Mouse (Mus musculus) heart, postnatal 0 days (tissue): ENCODE results near the gene Tsen54. TPM values are rescaled to one million over a fixed set of nuclear protein-coding genes. Genes with fewer than 3 reads are reported as not detected.

Experiments
- ATAC-seq: fragments of 200-750 bp; cut with Nextera tagmentation; 2 replicates; pipeline ENCODE4 v1.8.0; 2017; ENCODE audit warnings: low read depth, moderate number of reproducible peaks, moderate library complexity; ENCODE audit not compliant: insufficient read depth
- DNase-seq: peaks from one replicate; pipeline ENCODE4 v3.0.0-alpha.2; 2016; ENCODE audit warnings: low spot score
- H3K27ac ChIP-seq: fragments of 300-500 bp; sonication (generic); 2 replicates; pipeline ENCODE4 v1.5.1; 2014; ENCODE audit warnings: low read depth, mild to moderate bottlenecking
- H3K27me3 ChIP-seq: fragments of 300-500 bp; sonication (generic); 2 replicates; pipeline ENCODE4 v1.6.1; 2014; ENCODE audit warnings: low read length, mixed read lengths; ENCODE audit not compliant: control insufficient read depth, insufficient read depth
- H3K36me3 ChIP-seq: fragments of 300-500 bp; sonication (generic); replicated peaks from 2 replicates; pipeline ENCODE4 v1.6.1; 2014; ENCODE audit warnings: low read length, mixed read lengths; ENCODE audit not compliant: control insufficient read depth, insufficient read depth
- H3K4me1 ChIP-seq: fragments of 300-500 bp; sonication (generic); 2 replicates; pipeline ENCODE4 v1.6.1; 2014; ENCODE audit warnings: antibody characterized with exemption; ENCODE audit not compliant: control insufficient read depth, insufficient read depth
- H3K4me2 ChIP-seq: fragments of 300-500 bp; sonication (generic); 2 replicates; pipeline ENCODE4 v1.6.1; 2014; ENCODE audit warnings: low read depth, mild to moderate bottlenecking, low read length, moderate library complexity
- H3K4me3 ChIP-seq: fragments of 300-500 bp; sonication (generic); 2 replicates; pipeline ENCODE4 v1.5.1; 2014; ENCODE audit warnings: low read depth, low read length
- H3K9ac ChIP-seq: fragments of 300-500 bp; sonication (generic); replicated peaks from 2 replicates; pipeline ENCODE4 v1.6.1; 2014; ENCODE audit warnings: low read depth, low read length, mixed read lengths
- H3K9me3 ChIP-seq: fragments of 300-500 bp; sonication (generic); replicated peaks from 2 replicates; pipeline ENCODE4 v1.6.1; 2016; ENCODE audit warnings: low read length; ENCODE audit not compliant: control insufficient read depth
- CTCF ChIP-seq: IDR thresholded peaks from 2 replicates; pipeline ENCODE4 v1.5.1; 2016; ENCODE audit warnings: antibody characterized with exemption, control low read depth, low read depth
- EP300 ChIP-seq: IDR thresholded peaks from 2 replicates; pipeline ENCODE4 v1.6.1; 2016; ENCODE audit warnings: antibody characterized with exemption, low read depth
- WGBS: fragments of 180-500 bp; shearing (Covaris S2); extraction: QIAGEN DNeasy Blood & Tissue Kit; methylation state at CpG from one replicate; pipeline ENCODE4 v1.1.7; 2014; 5-methylcytosine and 5-hydroxymethylcytosine counted together
- polyA plus RNA-seq: library from polyadenylated mRNA; unstranded; fragments of >200 nt; fragmentation: Nextera tagmentation; extraction: Ambion mirVana; gene quantifications from 2 replicates; pipeline ENCODE4 v1.2.1, GENCODE M21; 2015
- total RNA-seq: library from RNA; depleted of rRNA; stranded (reverse); fragments of >200 nt; gene quantifications from 2 replicates; pipeline ENCODE4 v1.2.3, GENCODE M21; 2014; ENCODE audit warnings: low replicate concordance

The Tsen54 gene
- total and polyA plus RNA-seq, 2 experiments from 2014 or later, result 17.7 to 35.5 TPM

DNA sequence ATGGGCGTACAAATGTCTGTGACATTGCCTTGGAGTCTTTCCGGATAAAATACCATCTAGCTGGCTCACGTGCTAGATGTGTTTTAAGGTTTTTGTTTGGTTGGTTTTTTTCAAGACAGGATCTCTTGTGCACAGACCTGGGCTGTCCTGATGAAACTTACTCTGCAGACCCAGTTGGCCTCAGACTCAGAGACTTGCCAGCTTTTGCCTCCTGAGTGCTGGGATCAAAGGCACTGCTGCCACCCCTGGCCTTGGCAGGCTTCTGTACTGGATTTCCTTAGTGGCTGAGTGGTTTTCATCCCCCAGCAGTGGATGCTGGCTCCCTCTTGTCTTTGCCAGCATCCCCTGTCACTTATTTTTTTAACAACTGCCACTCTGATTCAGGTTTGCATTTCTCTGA lies 45.6 kb upstream of the Tsen54 start:
- no peaks in the 10 kb centered on the region for H3K9me3 ChIP-seq
- H3K4me3 ChIP-seq, result no peak overlapping the region
- peak overlapping the region; percentile 91 for H3K27ac ChIP-seq
- 62% methylated on average over 3 of the region's 3 CpGs for WGBS
- peaks cover 31% of the 10 kb centered on the region for H3K4me1 ChIP-seq
- H3K36me3 ChIP-seq, result peaks cover 11% of the 10 kb centered on the region; the same call in 1 of the 2 replicates
- no peak for ATAC-seq
- H3K4me2 ChIP-seq, result no peak overlapping the region
- no peaks in the 10 kb centered on the region for H3K27me3 ChIP-seq
- TF ChIP-seq EP300, result no peak
- no peak for TF ChIP-seq CTCF
- DNase-seq, result peak; percentile 15
- H3K9ac ChIP-seq, result no peak overlapping the region; the same call in 1 of the 2 replicates

GRCm38 (mm10) chr11:115774653-115775052 lies 39.9 kb upstream of the Tsen54 start:
- Histone ChIP-seq H3K4me2 (no peak overlapping the region), H3K27ac (peak overlapping the region; percentile 38; the same call in 1 of the 2 replicates), H3K9me3 (no peaks in the 10 kb centered on the region), H3K27me3 (no peaks in the 10 kb centered on the region), H3K4me3 (no peak overlapping the region), H3K4me1 (peaks cover 41% of the 10 kb centered on the region), H3K36me3 (peaks cover 19% of the 10 kb centered on the region; the same call in 1 of the 2 replicates), H3K9ac (no peak overlapping the region)
- DNase-seq (no peak), ATAC-seq (no peak)
- 49% methylated on average over 4 of the region's 4 CpGs for WGBS
- TF ChIP-seq CTCF (no peak), EP300 (no peak)

DNA sequence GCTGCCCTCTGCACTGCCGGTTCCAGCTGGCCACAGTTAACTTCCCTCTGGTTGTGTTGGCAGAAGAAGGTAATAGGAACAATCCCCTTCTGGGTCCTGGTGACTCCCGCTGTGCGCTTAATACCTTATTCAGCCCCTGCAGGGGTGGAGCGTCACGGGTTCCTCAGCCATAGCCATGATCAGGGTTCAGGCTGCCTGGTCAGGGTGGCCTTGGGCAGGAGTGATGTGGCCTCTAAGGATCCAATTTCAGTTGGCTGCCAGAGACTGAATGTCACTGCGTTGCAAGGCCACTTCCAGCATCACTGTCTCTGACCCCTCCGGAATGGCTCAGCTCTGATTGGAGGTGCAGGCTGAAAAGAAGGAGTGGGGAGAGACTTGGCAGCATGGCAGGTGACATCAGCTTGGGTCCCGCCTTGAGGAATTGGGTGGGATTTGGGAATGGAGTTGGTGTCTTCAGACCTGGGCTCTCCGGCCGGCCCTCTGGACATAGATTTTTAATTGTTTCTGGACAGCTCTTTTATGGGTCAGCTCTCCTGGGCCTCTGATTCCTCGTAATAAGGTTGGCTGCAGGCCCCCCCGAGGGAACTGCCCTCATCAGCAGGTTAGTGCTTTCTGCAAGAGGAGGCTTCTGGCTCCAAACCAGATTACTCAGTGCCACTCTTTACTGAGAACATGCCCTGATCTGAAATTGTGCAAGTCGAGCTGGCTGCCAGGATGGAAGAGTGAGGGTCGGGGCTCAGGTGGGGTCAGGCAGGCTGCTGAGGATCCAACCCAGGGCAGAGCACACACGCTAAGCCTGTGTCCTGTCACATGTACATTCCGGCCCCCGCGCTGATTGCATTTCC lies 38.5 kb upstream of the Tsen54 start:
- H3K4me3 ChIP-seq, result no peak overlapping the region
- H3K4me2 ChIP-seq, result peak overlapping the region; percentile 27
- no peaks in the 10 kb centered on the region for H3K27me3 ChIP-seq
- 33% methylated on average over 18 of the region's 18 CpGs for WGBS
- DNase-seq (peak; percentile 52), ATAC-seq (0 out of 2 replicates have a peak, but pooled peaks have one; percentile 5)
- H3K9ac ChIP-seq, result 0 out of 2 replicates have a peak overlapping the region, but pooled peaks have one; percentile 29
- TF ChIP-seq EP300 (0 out of 2 replicates have a peak, but pooled peaks have one; percentile 19), CTCF (no peak)
- peaks cover 45% of the 10 kb centered on the region for H3K4me1 ChIP-seq
- H3K27ac ChIP-seq, result peak overlapping the region; percentile 80
- no peaks in the 10 kb centered on the region for H3K9me3 ChIP-seq
- H3K36me3 ChIP-seq, result peaks cover 19% of the 10 kb centered on the region; the same call in 1 of the 2 replicates

GRCm38 (mm10) chr11:115776954-115777353 lies 37.6 kb upstream of the Tsen54 start:
- TF ChIP-seq EP300 (no peak), CTCF (no peak)
- Histone ChIP-seq H3K4me1 (peaks cover 45% of the 10 kb centered on the region), H3K4me3 (no peak overlapping the region), H3K27ac (peak overlapping the region; percentile 80; the same call in 1 of the 2 replicates), H3K27me3 (no peaks in the 10 kb centered on the region), H3K9ac (no peak overlapping the region), H3K4me2 (no peak overlapping the region), H3K36me3 (peaks cover 19% of the 10 kb centered on the region; the same call in 1 of the 2 replicates), H3K9me3 (no peaks in the 10 kb centered on the region)
- ATAC-seq, result no peak
- 73% methylated on average over 9 of the region's 9 CpGs for WGBS
- DNase-seq, result no peak

DNA sequence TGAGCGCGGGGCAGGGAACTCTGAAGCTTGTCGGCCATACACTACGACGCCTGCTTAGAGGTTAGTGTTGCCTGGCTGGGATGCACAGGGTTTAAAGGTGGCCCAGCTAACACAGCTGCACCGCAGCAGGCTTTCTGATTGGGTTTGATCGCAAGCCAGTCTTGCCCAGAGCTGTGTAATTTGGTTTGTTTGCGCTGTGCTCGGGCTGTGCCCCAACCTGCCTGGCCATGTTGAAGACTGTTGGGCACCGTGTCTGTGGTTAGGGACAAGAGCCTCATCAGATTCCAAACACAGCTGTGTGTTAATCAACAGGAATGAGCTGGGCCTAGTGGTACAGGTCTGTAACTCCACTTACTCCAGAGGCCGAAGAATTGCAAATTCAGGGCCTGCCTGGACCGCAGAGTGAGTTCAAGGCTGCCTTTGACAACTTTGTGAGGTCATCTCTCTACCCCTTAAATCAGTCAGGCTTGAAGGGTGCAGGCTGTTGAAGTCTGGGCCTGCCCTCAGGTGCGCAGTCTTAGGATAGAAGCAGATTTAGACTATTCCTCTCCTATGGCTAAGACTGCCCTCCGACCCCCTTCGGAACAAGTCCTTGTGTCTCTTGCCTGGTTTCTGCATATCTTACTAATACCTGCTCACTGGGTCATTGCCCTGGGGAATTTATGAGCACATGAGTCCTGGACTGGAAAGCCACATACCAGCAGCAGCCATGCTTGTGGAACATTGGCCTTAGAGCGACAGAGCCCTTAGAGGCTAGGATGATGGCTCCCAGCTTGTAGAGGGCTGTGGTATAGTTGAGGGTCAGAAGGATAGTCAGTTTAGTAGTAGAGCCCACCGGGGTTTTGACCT lies 36.8 kb upstream of the Tsen54 start:
- DNase-seq (no peak), ATAC-seq (no peak)
- Histone ChIP-seq H3K9ac (no peak overlapping the region), H3K4me3 (no peak overlapping the region), H3K27me3 (no peaks in the 10 kb centered on the region), H3K9me3 (no peaks in the 10 kb centered on the region), H3K27ac (peak overlapping the region; percentile 9; the same call in 1 of the 2 replicates), H3K36me3 (peaks cover 15% of the 10 kb centered on the region; the same call in 1 of the 2 replicates), H3K4me1 (peaks cover 45% of the 10 kb centered on the region), H3K4me2 (no peak overlapping the region)
- no peak for TF ChIP-seq EP300
- no peak for TF ChIP-seq CTCF
- WGBS, result 89% methylated on average over 17 of the region's 17 CpGs
